ENCODE assay signal across 28 mouse cellular contexts in genomic region chr6:117991928-117992327, GRCm38 (mm10). TPM values are rescaled to one million over a fixed set of nuclear protein-coding genes. Genes with fewer than 3 reads are reported as not detected.
"Had no signal": no experiment of that assay in that cellular context is flagged by ENCODE, and none has a peak within 500 bp of the region (broad histone marks: within the 10 kb centered on the region; RNA-seq: fewer than 3 reads in every experiment).

No protein-coding gene starts in this region.

- H3K27me3 ChIP-seq: limb, embryonic 15.5 days; liver, embryonic 15.5 days; midbrain, embryonic 12.5 days; midbrain, embryonic 13.5 days; midbrain, embryonic 15.5 days; neural tube, embryonic 12.5 days; neural tube, embryonic 13.5 days had no signal

- H3K4me3 ChIP-seq: left cerebral cortex, adult 2 months; limb, embryonic 10.5 days; limb, embryonic 12.5 days; limb, embryonic 13.5 days; limb, embryonic 15.5 days; liver, embryonic 12.5 days; liver, embryonic 13.5 days; liver, embryonic 15.5 days; lung, embryonic 15.5 days; megakaryocyte, embryonic 14.5 days; midbrain, embryonic 10.5 days; midbrain, embryonic 12.5 days; midbrain, embryonic 13.5 days; midbrain, embryonic 15.5 days; myocyte; neural tube, embryonic 12.5 days; neural tube, embryonic 13.5 days had no signal

- H3K36me3 ChIP-seq: limb, embryonic 10.5 days; limb, embryonic 12.5 days; limb, embryonic 13.5 days; limb, embryonic 15.5 days; liver, embryonic 12.5 days; liver, embryonic 13.5 days; liver, embryonic 15.5 days; lung, embryonic 15.5 days; midbrain, embryonic 10.5 days; midbrain, embryonic 12.5 days; midbrain, embryonic 13.5 days; midbrain, embryonic 15.5 days; neural tube, embryonic 12.5 days; neural tube, embryonic 13.5 days had no signal

- ATAC-seq: liver, embryonic 12.5 days; liver, postnatal 0 days; midbrain, embryonic 13.5 days; midbrain, embryonic 15.5 days; midbrain, embryonic 16.5 days had no signal

- H3K4me2 ChIP-seq: limb, embryonic 12.5 days; limb, embryonic 13.5 days; limb, embryonic 15.5 days; liver, embryonic 11.5 days; liver, embryonic 12.5 days; liver, embryonic 13.5 days; liver, embryonic 15.5 days; lung, embryonic 14.5 days; lung, embryonic 15.5 days; midbrain, embryonic 11.5 days; midbrain, embryonic 12.5 days; midbrain, embryonic 13.5 days; midbrain, embryonic 15.5 days; neural tube, embryonic 12.5 days; neural tube, embryonic 13.5 days had no signal

- H3K27ac ChIP-seq: left cerebral cortex, adult 2 months; limb, embryonic 10.5 days; limb, embryonic 12.5 days; limb, embryonic 13.5 days; limb, embryonic 15.5 days; liver, embryonic 12.5 days; liver, embryonic 13.5 days; liver, embryonic 14.5 days; liver, embryonic 15.5 days; lung, embryonic 15.5 days; macrophage; midbrain, embryonic 10.5 days; midbrain, embryonic 12.5 days; midbrain, embryonic 13.5 days; midbrain, embryonic 15.5 days; neural tube, embryonic 12.5 days; neural tube, embryonic 13.5 days had no signal

- H3K4me1 ChIP-seq: limb, embryonic 10.5 days; limb, embryonic 12.5 days; limb, embryonic 13.5 days; limb, embryonic 15.5 days; liver, embryonic 12.5 days; liver, embryonic 13.5 days; liver, embryonic 15.5 days; lung, embryonic 15.5 days; megakaryocyte, embryonic 14.5 days; midbrain, embryonic 12.5 days; midbrain, embryonic 15.5 days; neural tube, embryonic 12.5 days had no signal

- H3K9me3 ChIP-seq: limb, embryonic 10.5 days; limb, embryonic 12.5 days; limb, embryonic 13.5 days; limb, embryonic 15.5 days; liver, embryonic 12.5 days; liver, embryonic 13.5 days; liver, embryonic 15.5 days; lung, embryonic 15.5 days; megakaryocyte, embryonic 14.5 days; midbrain, embryonic 10.5 days; midbrain, embryonic 12.5 days; midbrain, embryonic 13.5 days; midbrain, embryonic 15.5 days; neural tube, embryonic 12.5 days; neural tube, embryonic 13.5 days had no signal

- H3K9ac ChIP-seq: limb, embryonic 12.5 days; limb, embryonic 13.5 days; limb, embryonic 15.5 days; liver, embryonic 12.5 days; liver, embryonic 13.5 days; liver, embryonic 14.5 days; liver, embryonic 15.5 days; liver, postnatal 0 days; lung, embryonic 14.5 days; lung, embryonic 15.5 days; midbrain, embryonic 12.5 days; midbrain, embryonic 13.5 days; midbrain, embryonic 15.5 days; neural tube, embryonic 12.5 days; neural tube, embryonic 13.5 days had no signal

- DNase-seq: left cerebral cortex, postnatal 4 days; liver; liver, embryonic 13.5 days; liver, postnatal 0 days; lung, embryonic 14.5 days; midbrain, embryonic 14.5 days had no signal

RNA-seq across cellular contexts. Expression of gene Rasgef1a, which starts 19.3 kb away (rescaled TPM):
- polyA plus RNA-seq: limb, embryonic 10.5 days; limb, embryonic 11.5 days; limb, embryonic 12.5 days; liver, embryonic 12.5 days had no signal

RNA-seq across cellular contexts. Expression of gene Fxyd4, which starts 54.4 kb away (rescaled TPM):
- polyA plus RNA-seq: liver, embryonic 14.5 days; macrophage had no signal
